Mouse (Mus musculus) midbrain, embryonic 16.5 days (tissue): ENCODE results near the gene Ptges. TPM values are rescaled to one million over a fixed set of nuclear protein-coding genes. Genes with fewer than 3 reads are reported as not detected.
"Not testable (repeated sequence)": the region's sequence is repeated elsewhere in the genome, so short reads cannot be mapped to it uniquely, and the experiment has no call there.

ENCODE experiments used
- ATAC-seq: fragments of 200-750 bp; cut with Nextera tagmentation; 2 replicates; pipeline ENCODE4 v1.8.0; 2017; ENCODE audit warnings: moderate TSS enrichment
- H3K27ac ChIP-seq: fragments of 300-500 bp; sonication (generic); 2 replicates; pipeline ENCODE4 v1.5.1; 2014; ENCODE audit warnings: mild to moderate bottlenecking, low read length, mixed read lengths
- H3K27me3 ChIP-seq: fragments of 300-500 bp; sonication (generic); 2 replicates; pipeline ENCODE4 v1.6.1; 2014; ENCODE audit warnings: low read depth, low read length, mixed read lengths; ENCODE audit not compliant: control insufficient read depth, insufficient read depth
- H3K36me3 ChIP-seq: fragments of 300-500 bp; sonication (generic); 2 replicates; pipeline ENCODE4 v1.6.1; 2014; ENCODE audit warnings: mild to moderate bottlenecking, low read length, moderate library complexity, mixed read lengths; ENCODE audit not compliant: control insufficient read depth, insufficient read depth
- H3K4me1 ChIP-seq: fragments of 300-500 bp; sonication (generic); 2 replicates; pipeline ENCODE4 v1.6.1; 2014; ENCODE audit warnings: mild to moderate bottlenecking, low read length, mixed read lengths; ENCODE audit not compliant: control insufficient read depth, insufficient read depth
- H3K4me2 ChIP-seq: fragments of 300-500 bp; sonication (generic); 2 replicates; pipeline ENCODE4 v1.6.1; 2014; ENCODE audit warnings: mild to moderate bottlenecking, low read length, mixed read lengths
- H3K4me3 ChIP-seq: fragments of 300-500 bp; sonication (generic); 2 replicates; pipeline ENCODE4 v1.5.1; 2014; ENCODE audit warnings: low read depth, mild to moderate bottlenecking, low read length, moderate library complexity, mixed read lengths
- H3K9ac ChIP-seq: fragments of 300-500 bp; sonication (generic); 2 replicates; pipeline ENCODE4 v1.6.1; 2014; ENCODE audit warnings: low read depth, low read length, mixed read lengths
- H3K9me3 ChIP-seq: fragments of 300-500 bp; sonication (generic); replicated peaks from 2 replicates; pipeline ENCODE4 v1.6.1; 2014; ENCODE audit warnings: mild to moderate bottlenecking, low read length, mixed read lengths; ENCODE audit not compliant: control insufficient read depth, poor library complexity, severe bottlenecking
- WGBS: fragments of 180-500 bp; shearing (Covaris S2); extraction: QIAGEN DNeasy Blood & Tissue Kit; methylation state at CpG from one replicate; pipeline ENCODE4 v1.1.7; 2014; 5-methylcytosine and 5-hydroxymethylcytosine counted together
- polyA plus RNA-seq: library from polyadenylated mRNA; unstranded; fragments of >200 nt; fragmentation: Nextera tagmentation; extraction: Ambion mirVana; gene quantifications from 2 replicates; pipeline ENCODE4 v1.2.1, GENCODE M21; 2015

Gene Ptges
- polyA plus RNA-seq, 1 experiment from 2014 or later = 5.2 TPM

- Histone ChIP-seq H3K27me3 (no peaks in the 10 kb centered on the region), H3K4me1 (peaks cover 7% of the 10 kb centered on the region), H3K9ac (no peak overlapping the region), H3K36me3 (no peaks in the 10 kb centered on the region), H3K4me2 (no peak overlapping the region), H3K9me3 (no peaks in the 10 kb centered on the region), H3K4me3 (no peak overlapping the region), H3K27ac (no peak overlapping the region)
- WGBS = 79% methylated on average over 4 of the region's 4 CpGs
- no peak for ATAC-seq
These were observed 4.5 kb downstream of the Ptges start for GRCm38 (mm10) chr2:30925181-30925580.

- 61% methylated on average over 3 of the region's 3 CpGs for WGBS
- no peak overlapping the region for H3K9ac ChIP-seq
These were observed 6.6 kb downstream of the Ptges start for GRCm38 (mm10) chr2:30923099-30923498.

GRCm38 (mm10) chr2:30920216-30920615 is 9.4 kb downstream of the Ptges start:
- H3K4me2 ChIP-seq = no peak overlapping the region
- ATAC-seq = no peak
- no peak overlapping the region for H3K27ac ChIP-seq
- WGBS = 88% methylated on average over 7 of the region's 7 CpGs
- no peaks in the 10 kb centered on the region for H3K9me3 ChIP-seq
- H3K27me3 ChIP-seq = no peaks in the 10 kb centered on the region
- no peaks in the 10 kb centered on the region for H3K4me1 ChIP-seq
- no peaks in the 10 kb centered on the region for H3K36me3 ChIP-seq
- no peak overlapping the region for H3K4me3 ChIP-seq
- H3K9ac ChIP-seq = no peak overlapping the region

More at GRCm38 (mm10) chr2:30923099-30923498, 6.6 kb downstream of the Ptges start:
- Histone ChIP-seq H3K4me1 (no peaks in the 10 kb centered on the region), H3K4me2 (no peak overlapping the region), H3K27ac (no peak overlapping the region), H3K9me3 (no peaks in the 10 kb centered on the region), H3K27me3 (no peaks in the 10 kb centered on the region), H3K36me3 (no peaks in the 10 kb centered on the region), H3K4me3 (no peak overlapping the region)
- no peak for ATAC-seq

- H3K27ac ChIP-seq = no peak overlapping the region
- H3K27me3 ChIP-seq = no peaks in the 10 kb centered on the region
- no peak overlapping the region for H3K4me2 ChIP-seq
- H3K9me3 ChIP-seq = no peaks in the 10 kb centered on the region
- ATAC-seq = no peak
- H3K4me1 ChIP-seq = no peaks in the 10 kb centered on the region
- no peak overlapping the region for H3K9ac ChIP-seq
- no peaks in the 10 kb centered on the region for H3K36me3 ChIP-seq
- H3K4me3 ChIP-seq = no peak overlapping the region
- 61% methylated on average over 8 of the region's 8 CpGs for WGBS
These were observed 10.8 kb downstream of the Ptges start for GRCm38 (mm10) chr2:30918780-30919329.

- Histone ChIP-seq H3K27me3 (no peaks in the 10 kb centered on the region), H3K4me3 (no peak overlapping the region), H3K9ac (no peak overlapping the region), H3K36me3 (no peaks in the 10 kb centered on the region), H3K27ac (no peak overlapping the region), H3K9me3 (no peaks in the 10 kb centered on the region), H3K4me1 (no peaks in the 10 kb centered on the region), H3K4me2 (no peak overlapping the region)
- 59% methylated on average over 6 of the region's 6 CpGs for WGBS
- ATAC-seq = no peak
These were observed 11.5 kb downstream of the Ptges start for GRCm38 (mm10) chr2:30918126-30918525.

DNA sequence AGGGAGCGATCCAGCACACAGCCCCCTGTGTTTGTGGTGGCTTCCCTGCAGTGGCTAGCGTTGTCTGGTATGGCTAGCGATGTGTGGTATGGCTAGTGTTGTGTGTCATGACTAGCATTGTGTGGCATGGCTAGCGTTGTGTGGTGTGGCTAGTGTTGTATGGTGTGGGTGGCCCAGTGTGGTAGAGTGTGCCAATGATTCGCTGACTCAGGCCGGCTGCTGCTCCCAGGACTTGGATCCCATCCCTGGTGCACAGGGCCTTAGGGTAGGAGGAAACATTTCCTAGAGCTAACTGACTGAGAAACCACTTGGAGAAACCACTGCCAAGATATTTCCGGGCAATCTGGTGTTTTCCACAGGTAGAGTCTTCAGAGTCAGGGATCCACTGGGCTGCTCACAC is 12.0 kb downstream of the Ptges start:
- no peak overlapping the region for H3K9ac ChIP-seq
- no peaks in the 10 kb centered on the region for H3K36me3 ChIP-seq
- 87% methylated on average over 7 of the region's 7 CpGs for WGBS
- no peak overlapping the region for H3K27ac ChIP-seq
- no peak overlapping the region for H3K4me2 ChIP-seq
- H3K27me3 ChIP-seq = no peaks in the 10 kb centered on the region
- no peak overlapping the region for H3K4me3 ChIP-seq
- H3K9me3 ChIP-seq = no peaks in the 10 kb centered on the region
- H3K4me1 ChIP-seq = no peaks in the 10 kb centered on the region
- ATAC-seq = no peak

DNA sequence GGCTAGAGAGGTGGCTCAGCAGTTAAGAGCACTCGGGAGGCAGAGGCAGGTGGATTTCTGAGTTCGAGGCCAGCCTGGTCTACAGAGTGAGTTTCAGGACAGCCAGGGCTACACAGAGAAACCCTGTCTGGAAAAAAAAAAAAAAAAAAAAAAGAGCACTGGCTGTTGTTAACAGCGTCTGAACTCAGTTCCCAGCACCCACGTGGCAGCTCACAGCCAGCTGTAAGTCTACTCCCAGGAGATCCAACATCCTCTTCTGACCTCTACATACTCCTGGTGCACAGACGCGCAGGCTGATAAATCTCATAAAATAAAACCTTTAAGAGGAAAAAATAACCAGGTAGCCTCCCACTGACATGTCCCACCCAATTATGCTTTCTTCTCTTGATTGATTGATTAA is 13.7 kb downstream of the Ptges start:
- not testable (repeated sequence) for H3K27ac ChIP-seq, H3K4me2 ChIP-seq, H3K4me3 ChIP-seq, H3K9ac ChIP-seq, H3K4me1 ChIP-seq, ATAC-seq, H3K9me3 ChIP-seq, H3K27me3 ChIP-seq, H3K36me3 ChIP-seq
- 66% methylated on average over 6 of the region's 6 CpGs for WGBS

DNA sequence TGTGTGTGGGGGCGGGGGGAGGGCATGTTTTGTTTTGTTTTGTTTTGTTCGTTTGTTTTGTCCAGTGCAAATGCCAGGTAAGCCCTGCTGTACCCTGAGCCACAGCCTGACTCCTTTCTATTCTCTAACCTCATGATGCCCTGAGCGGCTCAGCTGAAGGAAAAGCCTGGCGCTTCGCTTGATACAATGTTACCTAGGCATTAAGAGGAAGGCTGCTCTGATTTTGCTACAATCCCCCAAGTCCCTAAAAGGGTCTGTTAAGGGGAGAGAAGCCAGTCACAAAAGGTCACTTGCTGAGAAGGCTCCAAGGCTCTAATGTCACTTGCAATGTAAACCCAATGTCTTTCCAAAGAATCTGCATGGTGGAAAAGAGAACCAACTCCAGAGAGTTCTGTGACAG is 14.3 kb downstream of the Ptges start:
- no peak overlapping the region for H3K4me2 ChIP-seq
- H3K9ac ChIP-seq = no peak overlapping the region
- WGBS = 73% methylated on average over 5 of the region's 5 CpGs
- no peaks in the 10 kb centered on the region for H3K9me3 ChIP-seq
- no peaks in the 10 kb centered on the region for H3K27me3 ChIP-seq
- H3K4me3 ChIP-seq = no peak overlapping the region
- H3K4me1 ChIP-seq = no peaks in the 10 kb centered on the region
- no peak for ATAC-seq
- no peaks in the 10 kb centered on the region for H3K36me3 ChIP-seq
- no peak overlapping the region for H3K27ac ChIP-seq

GRCm38 (mm10) chr2:30914836-30915235 is 14.8 kb downstream of the Ptges start:
- no peaks in the 10 kb centered on the region for H3K36me3 ChIP-seq
- no peak overlapping the region for H3K4me2 ChIP-seq
- no peak overlapping the region for H3K27ac ChIP-seq
- H3K4me3 ChIP-seq = no peak overlapping the region
- no peaks in the 10 kb centered on the region for H3K27me3 ChIP-seq
- H3K9me3 ChIP-seq = no peaks in the 10 kb centered on the region
- H3K9ac ChIP-seq = no peak overlapping the region
- 45% methylated on average over 3 of the region's 3 CpGs for WGBS
- H3K4me1 ChIP-seq = no peaks in the 10 kb centered on the region
- ATAC-seq = no peak
